Mouse (Mus musculus): ENCODE measurements around the gene Ppp1r12b.

- no peak for TF ChIP-seq POLR2A (IDR thresholded peaks at IDR 0.05; ENCODE audit: borderline replicate concordance, insufficient read depth, low read length)
- no peak for TF ChIP-seq CTCF (IDR thresholded peaks at IDR 0.05; ENCODE audit: borderline replicate concordance, insufficient read depth, low read depth, low read length)
These were observed 17.5 kb downstream of the Ppp1r12b start for GRCm38 (mm10) chr1:134938233-134938632.
